Mouse (Mus musculus): ENCODE results near the gene Sars2. TPM values are rescaled to one million over a fixed set of nuclear protein-coding genes. Genes with fewer than 3 reads are reported as not detected.

Gene Sars2
- total RNA-seq, 2 experiments from 2014 or later = 14.1 to 17.2 TPM

DNA sequence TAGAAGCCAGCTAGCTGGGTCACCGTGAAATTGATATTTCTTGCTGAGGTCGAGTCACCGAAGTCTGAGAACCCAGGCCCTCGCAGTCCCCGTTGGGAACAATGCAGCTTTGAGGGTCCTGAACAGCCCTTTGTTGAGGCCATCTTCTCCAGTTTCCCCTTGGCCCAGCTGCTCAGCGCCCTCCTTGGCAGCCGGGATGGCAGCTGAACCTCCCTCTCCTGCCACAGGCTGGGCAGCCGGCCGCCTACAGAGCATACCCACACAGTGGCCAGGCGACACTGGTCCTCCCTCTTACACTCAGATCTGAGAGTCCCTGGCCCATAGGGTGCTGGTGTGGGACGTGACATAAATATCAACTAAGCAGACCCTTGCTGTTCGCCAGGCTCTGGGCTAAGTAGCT lies 32.4 kb downstream of the Sars2 start:
- DNase-seq (ENCODE audit: low spot score in 2 of 2) = peak in 1 of 2 experiments; percentile 60

DNA sequence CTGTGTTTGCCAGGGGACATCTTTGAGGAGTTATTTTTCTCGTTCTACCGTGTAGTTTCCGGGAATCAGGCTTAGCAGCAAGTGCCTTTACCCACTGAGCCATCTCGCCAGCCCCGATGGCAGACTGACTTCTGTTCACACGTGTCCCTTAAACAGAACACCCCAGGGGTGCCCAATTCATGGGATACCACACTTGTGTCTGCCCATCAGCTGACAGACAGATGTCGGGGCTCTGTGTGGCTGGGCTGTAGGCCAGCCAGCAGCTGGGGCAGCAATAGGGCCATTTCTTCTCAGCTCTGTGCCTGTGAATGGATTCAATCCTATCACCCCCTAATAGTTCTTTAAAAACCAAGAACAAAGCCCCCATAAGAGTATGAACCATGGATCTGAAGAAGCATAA lies 33.3 kb downstream of the Sars2 start:
- no peak for DNase-seq (ENCODE audit: low spot score in 2 of 2)

DNA sequence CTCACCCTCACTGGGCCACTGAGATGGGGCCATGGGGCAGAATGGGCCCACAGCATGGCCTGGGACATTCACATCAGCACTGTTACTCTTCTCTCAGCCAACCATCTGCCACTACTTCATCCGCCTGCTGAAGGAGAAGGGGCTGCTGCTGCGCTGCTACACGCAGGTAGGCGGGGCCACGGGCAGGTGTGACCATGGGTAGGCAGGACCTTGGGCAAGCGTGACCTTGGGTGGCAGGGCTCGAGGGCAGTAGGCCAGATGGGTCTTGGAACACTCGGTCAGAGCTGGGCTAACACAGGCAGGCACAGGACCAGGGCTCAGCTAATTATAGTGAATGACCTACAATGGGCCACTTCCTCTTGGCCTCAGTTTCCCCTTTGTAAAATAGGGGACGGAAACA lies 37.0 kb downstream of the Sars2 start:
- no peak for DNase-seq (ENCODE audit: low spot score in 2 of 2)

DNA sequence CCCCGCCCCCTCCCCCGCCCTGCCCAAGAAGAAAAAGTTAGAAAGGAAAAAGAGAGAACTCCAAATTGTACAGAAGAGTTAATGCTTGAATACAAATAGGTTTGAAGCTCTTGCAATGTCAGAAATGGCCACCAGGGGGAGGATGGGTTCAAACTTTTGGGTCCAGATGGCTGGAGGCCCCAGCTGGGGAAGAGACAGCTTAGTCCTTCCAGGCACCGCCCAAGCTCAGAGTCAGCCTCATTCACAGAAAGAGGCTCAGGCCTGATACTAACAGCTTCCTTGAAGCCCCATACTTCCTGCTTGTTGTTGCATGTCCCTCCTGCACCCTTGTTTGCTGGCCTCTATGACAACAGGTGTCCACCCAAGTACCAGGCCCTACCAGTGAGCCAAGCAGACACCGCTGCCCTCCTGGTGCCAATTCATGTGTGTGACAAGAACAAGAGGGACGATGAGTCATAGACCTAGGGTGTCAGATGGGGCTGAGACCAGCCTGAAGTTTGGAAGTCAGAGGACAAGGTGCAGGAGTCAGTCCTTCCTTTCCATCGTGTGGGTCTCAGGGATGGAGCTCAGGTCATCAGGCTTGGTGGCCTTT lies 38.4 kb downstream of the Sars2 start:
- DNase-seq (ENCODE audit: low spot score in 2 of 2) = peak; percentile 95 to 96

DNA sequence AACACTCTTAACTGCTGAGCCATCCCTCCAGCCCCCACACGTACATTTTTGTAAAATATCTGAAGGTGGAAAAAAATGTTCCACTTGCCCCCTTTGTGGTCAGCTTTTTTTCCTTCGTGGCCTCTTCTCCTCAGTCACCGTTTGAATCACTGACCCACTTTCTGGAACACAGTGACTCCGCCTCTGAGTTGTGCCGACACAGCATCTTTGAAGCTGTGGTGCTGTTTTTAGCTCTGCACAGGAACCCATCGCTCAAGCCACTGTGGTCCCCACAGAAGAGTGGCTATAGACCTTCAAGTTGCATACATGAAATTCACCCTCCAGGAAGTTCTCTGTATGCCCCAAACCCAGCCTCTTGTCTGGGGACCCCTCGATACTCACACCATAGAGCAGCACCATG lies 39.1 kb downstream of the Sars2 start:
- no peak for DNase-seq (ENCODE audit: low spot score in 2 of 2)

DNA sequence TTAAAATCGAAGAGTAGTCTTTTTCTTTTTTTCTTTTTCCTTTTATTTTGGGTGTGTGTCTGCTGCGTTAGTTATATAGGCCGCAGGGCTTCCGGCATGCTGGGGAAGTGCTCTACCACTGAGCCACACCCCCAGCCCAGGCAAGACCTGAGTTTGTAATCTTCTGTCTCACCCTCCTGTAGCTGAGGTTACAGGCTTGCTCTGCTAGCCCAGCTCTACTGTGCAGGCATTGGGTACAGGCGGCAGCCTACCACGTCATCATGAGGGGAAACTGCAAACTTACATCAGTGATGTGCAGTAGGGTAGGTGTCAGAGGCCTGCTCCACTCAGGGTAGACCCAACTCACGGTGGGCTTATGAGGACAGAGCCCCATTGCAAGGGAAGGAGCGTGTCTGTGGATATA lies 39.5 kb downstream of the Sars2 start:
- no peak for DNase-seq (ENCODE audit: low spot score in 2 of 2)

DNA sequence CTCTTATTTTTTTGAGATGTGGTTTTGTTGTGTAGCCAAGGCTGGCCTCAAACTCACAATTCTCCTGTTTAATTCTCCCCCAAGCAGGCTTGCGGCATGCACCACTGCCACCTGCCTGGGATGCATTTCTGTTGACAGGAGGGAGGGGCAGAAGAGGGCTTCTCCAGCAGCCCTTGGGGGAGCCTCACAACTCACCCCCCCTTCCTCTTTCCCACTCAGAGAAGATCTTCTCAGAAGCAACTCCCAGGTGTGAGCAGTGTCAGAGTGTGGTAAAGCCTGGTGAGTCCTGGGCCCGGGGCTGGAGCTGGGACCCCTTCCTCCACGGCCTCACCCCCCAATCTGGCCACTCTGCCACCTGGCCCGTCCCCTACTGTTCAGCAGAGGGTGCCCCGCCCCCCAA lies 43.4 kb downstream of the Sars2 start:
- DNase-seq (ENCODE audit: low spot score in 2 of 2) = no peak

DNA sequence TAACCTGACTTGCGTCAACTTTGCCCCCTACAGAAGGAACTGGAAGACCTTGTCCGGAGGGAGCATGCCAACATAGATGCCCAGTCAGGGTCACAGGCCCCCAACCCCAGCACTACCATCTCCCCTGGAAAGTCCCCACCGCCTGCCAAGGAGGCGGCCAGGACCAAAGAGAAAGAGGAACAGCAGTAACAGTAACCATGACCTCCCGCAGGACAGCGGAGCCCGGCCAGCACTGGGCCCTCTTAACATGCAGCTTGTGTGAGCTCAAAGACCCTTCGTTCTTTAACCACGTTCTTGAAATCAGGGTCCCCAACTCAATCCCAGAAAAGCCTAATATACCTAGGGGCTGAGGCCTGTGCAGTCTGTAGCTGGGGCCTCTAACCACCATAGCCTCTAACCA lies 46.1 kb downstream of the Sars2 start:
- DNase-seq (ENCODE audit: low spot score in 2 of 2) = no peak

DNA sequence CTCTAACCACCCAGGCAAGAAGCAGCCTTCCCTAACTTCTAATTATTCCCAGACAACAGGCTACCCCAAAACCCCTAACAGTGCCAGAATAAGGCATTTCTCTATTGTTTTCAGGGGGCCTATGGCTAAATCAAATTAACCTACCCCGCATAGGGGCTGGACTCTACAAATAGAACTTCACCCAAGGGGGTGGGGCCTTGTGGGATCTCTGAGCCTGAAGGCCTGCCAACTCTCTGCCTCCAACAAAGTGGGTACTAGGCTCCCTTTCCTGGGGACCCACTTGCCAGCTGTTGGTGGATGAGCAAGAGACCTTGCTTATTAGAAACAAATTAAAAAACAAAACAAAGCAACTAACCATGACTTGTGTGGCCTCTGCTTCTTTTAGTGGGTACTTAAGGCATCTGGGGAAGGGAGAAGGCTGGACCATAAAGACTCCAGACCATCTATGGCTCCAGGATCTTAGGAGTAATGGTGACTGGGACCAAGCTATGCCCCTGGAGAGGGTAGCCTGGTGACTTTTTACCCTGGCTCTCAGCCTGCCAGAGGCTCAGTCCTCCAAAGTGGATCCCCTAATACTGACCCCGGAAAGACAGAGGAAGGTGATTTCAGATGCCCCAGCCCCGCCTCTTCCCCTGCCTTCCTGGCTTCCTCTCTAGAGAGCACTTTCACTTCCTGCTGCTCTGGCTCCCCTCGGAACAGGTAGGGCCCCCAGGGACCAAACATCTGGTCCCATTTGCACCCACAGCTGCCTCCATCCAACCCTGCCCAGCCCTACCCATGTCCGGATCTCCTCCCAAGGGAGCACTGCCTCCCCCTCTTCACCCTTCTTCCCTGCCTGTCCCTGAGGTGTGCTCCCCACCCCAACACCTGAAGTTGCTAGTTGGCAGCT lies 46.8 kb downstream of the Sars2 start, which contains the start of gene Rinl:
TSS of gene Rinl (plus strand) at position 663 of the 889 bp plus-strand sequence.
- no peak for DNase-seq (ENCODE audit: low spot score in 2 of 2)

DNA sequence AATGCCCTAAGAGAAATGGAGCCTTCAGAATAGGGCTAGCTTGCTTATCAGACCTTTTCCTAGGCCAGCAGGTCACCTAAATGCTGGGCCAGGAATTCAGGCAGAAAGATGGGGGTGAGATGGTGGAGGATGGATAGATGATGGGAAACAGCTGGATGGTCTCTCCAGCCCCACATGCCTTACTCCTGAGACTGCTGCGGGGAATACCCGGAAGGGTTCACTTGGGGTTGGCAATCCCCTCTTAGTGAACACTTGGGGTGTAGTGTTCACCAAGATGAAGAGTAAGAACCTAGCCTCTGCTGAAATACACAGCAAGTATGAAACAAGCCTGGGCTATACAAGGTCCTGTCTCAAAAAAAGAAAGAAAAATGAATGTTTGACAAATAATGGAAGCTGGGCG lies 47.4 kb downstream of the Sars2 start:
- no peak for DNase-seq (ENCODE audit: low spot score in 2 of 2)

DNA sequence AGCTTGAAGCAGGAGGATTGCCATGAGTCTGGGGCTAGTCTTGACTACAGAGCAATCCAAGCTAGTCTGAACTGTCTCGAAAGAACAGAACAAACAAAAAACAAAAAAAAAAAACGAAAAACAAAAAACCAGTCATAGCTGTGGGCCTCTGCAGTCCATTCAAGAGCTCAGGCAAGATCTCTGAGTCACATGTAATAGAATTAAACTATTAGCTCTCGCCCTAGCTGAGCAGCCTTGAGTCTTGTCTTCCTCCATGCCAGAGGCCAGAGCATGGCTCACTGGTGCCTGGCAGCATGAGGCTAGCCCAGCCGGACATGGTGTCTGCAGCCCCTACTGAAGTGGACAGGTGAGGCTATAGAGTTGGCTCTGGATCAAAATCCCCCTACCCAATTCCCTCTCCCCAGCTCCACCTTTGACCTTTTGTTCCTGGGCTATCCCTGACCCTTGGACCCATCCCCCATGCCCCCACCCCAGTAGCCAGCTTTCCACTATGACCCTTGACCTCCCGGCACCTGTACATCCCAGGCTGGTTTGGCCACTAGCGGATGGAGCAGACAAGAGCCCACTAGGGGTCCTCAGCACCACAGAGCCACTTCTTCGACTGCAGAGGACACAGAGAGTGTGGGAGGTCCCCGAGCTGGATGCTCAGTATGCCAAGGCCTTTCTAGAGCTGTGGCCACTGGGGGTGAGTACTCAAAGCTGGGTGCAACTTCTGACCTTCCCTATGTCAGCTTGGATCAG lies 48.4 kb downstream of the Sars2 start:
- DNase-seq (ENCODE audit: low spot score in 2 of 2) = no peak

DNA sequence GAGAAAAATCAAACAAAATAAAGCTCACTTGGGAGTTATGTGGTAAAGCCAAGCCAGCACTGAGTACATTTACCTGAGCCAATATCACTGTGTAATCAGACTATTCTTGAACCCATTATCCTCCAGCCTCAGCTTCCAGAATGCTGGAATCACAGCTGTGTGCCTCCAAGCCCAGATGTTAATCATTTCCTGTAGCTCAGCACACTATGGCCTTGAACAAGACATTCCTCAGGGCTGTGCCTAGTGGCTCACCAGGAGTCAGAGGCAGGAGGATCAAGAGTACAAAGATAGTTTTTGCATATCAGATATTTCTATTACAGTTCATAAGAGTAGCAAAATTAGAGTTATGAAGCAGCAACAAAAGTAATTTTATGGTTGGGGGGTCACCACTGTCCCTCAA lies 49.9 kb downstream of the Sars2 start:
- no peak for DNase-seq (ENCODE audit: low spot score in 2 of 2)

DNA sequence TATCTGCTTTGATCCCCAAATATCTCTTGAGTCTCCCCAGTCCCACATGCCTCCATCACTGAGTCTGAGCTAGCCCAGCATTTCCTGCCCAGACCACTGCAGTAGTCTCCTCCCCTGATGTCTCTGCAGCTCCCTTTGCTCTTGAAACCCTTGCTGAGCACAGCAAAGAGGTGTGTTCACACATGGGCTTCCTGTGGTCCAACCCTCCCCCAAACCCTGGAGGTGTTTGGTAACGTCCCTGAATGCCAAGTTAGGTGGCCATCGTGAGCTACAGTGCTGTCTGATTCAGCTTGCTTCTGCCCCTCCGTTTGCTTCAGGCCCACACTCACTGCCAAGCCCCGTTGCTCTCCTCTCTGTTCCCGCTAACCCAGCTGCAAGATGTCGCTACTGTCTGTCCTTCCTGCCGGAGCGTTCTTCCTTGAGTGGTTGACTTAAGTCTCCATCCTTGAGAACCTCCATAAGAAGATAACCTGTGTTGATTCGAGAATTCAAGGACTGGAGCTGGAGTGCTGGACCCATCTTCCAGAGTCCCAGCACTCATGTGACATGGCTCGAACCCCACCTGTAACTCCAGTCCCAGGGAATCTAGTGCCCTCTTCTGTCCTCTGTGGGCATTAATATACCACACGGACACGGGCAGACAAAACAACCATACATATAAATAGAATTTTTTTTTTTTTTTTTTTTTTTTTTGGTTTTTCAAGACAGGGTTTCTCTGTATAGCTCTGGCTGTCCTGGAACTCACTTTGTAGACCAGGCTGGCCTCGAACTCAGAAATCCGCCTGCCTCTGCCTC lies 50.8 kb downstream of the Sars2 start:
- no peak for DNase-seq (ENCODE audit: low spot score in 2 of 2)

DNA sequence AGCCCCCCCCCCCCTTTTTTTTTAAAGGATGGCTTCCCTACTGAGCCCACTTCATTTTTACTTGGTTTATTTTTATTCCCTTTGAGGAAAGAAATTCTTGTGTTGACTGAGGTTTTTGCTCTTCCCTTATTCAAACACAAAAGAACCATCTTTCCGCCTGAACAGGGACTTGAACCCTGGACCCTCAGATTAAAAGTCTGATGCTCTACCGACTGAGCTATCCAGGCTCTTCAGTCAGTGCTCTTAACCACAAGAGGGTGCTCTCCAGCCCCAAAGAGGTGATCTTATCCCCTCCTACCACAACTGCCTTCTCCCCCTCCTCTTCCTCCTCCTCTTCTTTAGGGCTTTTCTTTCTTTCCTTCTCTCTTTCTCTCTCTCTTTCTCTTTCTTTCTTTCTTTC lies 52.0 kb downstream of the Sars2 start:
- DNase-seq (ENCODE audit: low spot score in 2 of 2) = no peak

DNA sequence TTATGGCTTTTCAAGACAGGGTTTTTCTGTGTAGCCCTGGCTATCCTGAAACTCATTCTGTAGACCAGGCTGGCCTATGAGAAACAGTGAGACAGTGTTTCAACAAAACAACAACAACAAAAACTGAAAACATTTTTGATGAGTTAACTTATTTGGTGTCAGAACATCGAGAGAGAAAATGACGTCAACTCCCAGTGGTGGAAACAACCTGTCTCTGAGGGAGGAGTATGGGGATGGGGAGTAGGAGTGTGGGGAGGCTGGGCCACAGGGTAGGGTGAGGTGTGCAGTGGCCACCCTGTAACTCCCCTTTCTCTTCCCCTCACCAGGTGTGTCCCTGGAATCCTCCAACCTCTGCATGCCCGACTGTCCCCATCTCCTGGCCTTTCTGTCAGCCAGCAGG lies 52.7 kb downstream of the Sars2 start:
- no peak for DNase-seq (ENCODE audit: low spot score in 2 of 2)

DNA sequence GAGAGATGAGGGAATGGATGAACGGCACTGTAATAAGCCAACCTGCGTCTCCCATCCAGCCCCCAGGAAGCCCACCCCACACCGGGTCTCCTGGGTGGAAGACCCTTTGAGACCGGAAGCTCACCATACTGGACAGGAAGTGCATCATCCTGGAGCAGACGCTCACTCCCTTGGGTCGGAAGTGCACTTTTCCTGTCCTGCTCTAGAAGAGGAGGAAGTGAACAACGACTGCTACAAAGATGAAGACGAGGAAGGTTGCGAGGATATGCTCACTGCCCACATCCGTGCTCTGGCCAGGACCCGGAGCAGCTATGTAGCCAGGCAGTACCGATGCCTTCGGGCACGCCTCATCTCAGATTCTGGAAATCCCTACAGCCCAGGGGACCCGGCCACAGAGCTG lies 54.0 kb downstream of the Sars2 start:
- DNase-seq (ENCODE audit: low spot score in 2 of 2) = no peak

DNA sequence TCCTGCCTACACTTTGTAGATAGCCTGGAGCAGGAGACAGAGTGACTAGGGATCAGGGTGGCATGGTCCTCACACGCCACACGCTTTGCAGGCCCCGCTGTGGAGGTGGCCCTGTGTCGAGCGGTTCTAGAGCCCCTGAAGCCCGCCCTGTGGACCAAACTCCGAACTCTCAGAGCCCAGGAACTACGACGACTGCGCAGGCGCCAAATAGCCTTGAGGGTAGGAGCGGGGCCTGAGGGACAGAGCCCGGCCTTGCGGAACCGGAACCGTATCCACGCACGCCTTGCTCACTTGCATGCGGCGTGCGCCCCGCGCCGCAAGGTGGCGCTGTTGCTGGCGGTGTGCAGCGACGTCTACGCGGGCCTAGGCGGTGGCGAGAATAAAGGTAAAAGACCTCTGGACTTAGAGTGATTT lies 54.8 kb downstream of the Sars2 start:
- DNase-seq (ENCODE audit: low spot score in 2 of 2) = peak; percentile 74 to 85

DNA sequence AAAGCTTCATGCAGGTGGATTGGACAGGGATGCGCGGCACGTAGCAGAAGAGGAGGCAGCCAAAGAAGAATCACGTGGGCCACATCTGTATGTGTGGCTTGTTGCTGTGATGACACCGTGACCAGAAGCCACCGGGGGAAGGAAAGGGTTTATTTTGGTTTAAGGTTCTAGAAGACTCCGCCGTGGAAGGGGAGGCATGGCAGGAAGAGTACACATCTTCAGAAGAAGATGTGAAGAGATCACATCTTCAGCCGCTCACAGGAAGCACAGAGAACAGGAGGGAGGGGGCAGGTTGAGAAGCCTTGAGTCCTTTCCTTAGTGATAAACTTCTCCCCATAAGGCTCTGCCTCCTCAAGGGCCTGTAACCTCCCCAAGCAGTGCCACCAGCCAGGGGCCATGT lies 58.2 kb downstream of the Sars2 start:
- DNase-seq (ENCODE audit: low spot score in 2 of 2) = no peak

DNA sequence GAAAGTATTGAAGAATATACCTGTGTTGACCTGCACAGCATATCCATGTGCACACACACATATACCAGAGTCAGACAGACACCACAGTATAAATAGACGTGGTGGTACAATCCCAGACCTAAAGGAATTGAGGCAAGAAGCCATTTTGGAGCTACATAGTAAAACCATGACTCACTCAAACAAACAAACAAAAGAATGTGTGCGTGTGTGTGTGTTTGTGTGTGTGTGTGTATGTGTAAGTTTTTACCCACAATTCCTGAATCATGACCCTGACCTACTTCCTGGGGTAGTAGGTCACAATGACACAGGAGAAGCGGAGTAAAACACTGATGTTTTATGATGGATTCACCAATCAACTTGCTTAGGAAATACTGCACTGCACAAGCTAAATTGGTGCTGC lies 59.7 kb downstream of the Sars2 start:
- no peak for DNase-seq (ENCODE audit: low spot score in 2 of 2)

DNA sequence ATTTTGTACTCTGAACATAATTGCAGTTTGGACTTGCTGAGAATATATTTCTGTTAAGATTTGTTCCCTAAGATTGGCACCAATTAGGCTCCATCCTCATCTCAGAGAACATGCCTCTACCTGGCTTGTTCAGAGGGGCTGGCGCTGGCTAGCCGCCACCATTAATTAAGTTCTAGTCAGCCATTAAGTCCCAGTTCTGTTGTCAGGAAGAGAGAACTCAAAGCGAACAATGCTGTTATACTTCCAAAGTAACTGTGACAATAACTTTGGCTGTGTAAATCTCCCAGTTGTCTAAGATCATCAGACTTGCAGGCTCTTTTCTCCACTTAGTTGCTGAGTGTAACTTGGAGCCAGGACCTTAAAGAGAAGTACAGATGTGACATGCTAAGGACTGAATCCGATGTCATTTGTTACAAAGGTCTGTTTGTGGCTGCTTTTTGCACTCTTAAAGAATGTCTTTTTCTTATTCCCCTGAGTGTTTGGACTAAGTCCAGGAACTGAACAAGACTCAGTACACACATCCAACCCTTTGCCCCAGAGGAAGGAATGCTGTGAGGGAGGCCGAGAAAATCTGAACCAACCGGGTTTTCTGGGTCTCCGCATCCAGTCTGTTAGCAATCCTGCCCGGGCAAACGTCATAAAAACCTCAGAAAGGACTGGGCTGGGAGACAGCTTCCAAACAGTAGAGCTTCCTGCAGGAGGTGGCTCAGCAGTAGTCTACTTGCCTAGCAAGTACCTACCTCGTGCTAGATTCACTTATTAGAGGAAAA lies 60.3 kb downstream of the Sars2 start:
- DNase-seq (ENCODE audit: low spot score in 2 of 2) = no peak
